Mouse (Mus musculus) neural tube, embryonic 12.5 days (tissue): ENCODE measurements at regions not wholly inside any gene's neighbourhood (a gene's known extent, or its start where the extent isn't known, plus 50 kb on each side); places are given as distances from the start of the nearest gene placed in this dataset.
"Not testable (repeated sequence)": the region's sequence is repeated elsewhere in the genome, so short reads cannot be mapped to it uniquely, and the experiment has no call there.

ENCODE experiments used
- ATAC-seq: fragments of 200-750 bp; cut with Nextera tagmentation; 2 replicates; pipeline ENCODE4 v1.8.0; 2017; ENCODE audit warnings: low read depth, mild to moderate bottlenecking, moderate TSS enrichment, moderate library complexity; ENCODE audit not compliant: low FRiP score
- H3K27ac ChIP-seq: fragments of 300-500 bp; sonication (generic); 2 replicates; pipeline ENCODE4 v1.5.1; 2016
- H3K27me3 ChIP-seq: fragments of 300-500 bp; sonication (generic); replicated peaks from 2 replicates; pipeline ENCODE4 v1.6.1; 2016; ENCODE audit warnings: mild to moderate bottlenecking
- H3K36me3 ChIP-seq: fragments of 300-500 bp; sonication (generic); 2 replicates; pipeline ENCODE4 v1.6.1; 2016; ENCODE audit warnings: mild to moderate bottlenecking
- H3K4me1 ChIP-seq: fragments of 300-500 bp; sonication (generic); 2 replicates; pipeline ENCODE4 v1.6.1; 2016
- H3K4me2 ChIP-seq: fragments of 300-500 bp; sonication (generic); replicated peaks from 2 replicates; pipeline ENCODE4 v1.6.1; 2016; ENCODE audit warnings: mild to moderate bottlenecking
- H3K4me3 ChIP-seq: fragments of 300-500 bp; sonication (generic); 2 replicates; pipeline ENCODE4 v1.5.1; 2016
- H3K9ac ChIP-seq: fragments of 300-500 bp; sonication (generic); 2 replicates; pipeline ENCODE4 v1.6.1; 2016; ENCODE audit warnings: mild to moderate bottlenecking
- H3K9me3 ChIP-seq: fragments of 300-500 bp; sonication (generic); 2 replicates; pipeline ENCODE4 v1.6.1; 2016; ENCODE audit warnings: mild to moderate bottlenecking
- WGBS: fragments of 180-500 bp; shearing (Covaris S2); methylation state at CpG from one replicate; pipeline ENCODE4 v1.1.7; 2016; 5-methylcytosine and 5-hydroxymethylcytosine counted together

GRCm38 (mm10) chr12:8435651-8436348, 64.0 kb downstream of the Rhob start:
- not testable (repeated sequence) for H3K4me2 ChIP-seq, H3K9me3 ChIP-seq, H3K4me3 ChIP-seq, H3K27ac ChIP-seq, H3K27me3 ChIP-seq, H3K9ac ChIP-seq, H3K36me3 ChIP-seq, ATAC-seq
- 90% methylated on average over 3 of the region's 3 CpGs for WGBS
- H3K4me1 ChIP-seq: peaks cover 11% of the 10 kb centered on the region; the same call in 1 of the 2 replicates

- H3K36me3 ChIP-seq: no peaks in the 10 kb centered on the region
- no peak overlapping the region for H3K4me2 ChIP-seq
- H3K27me3 ChIP-seq: no peaks in the 10 kb centered on the region
- H3K27ac ChIP-seq: no peak overlapping the region
- ATAC-seq: no peak
- no peak overlapping the region for H3K4me3 ChIP-seq
- no peaks in the 10 kb centered on the region for H3K9me3 ChIP-seq
- 86% methylated on average over 5 of the region's 5 CpGs for WGBS
- no peak overlapping the region for H3K9ac ChIP-seq
- H3K4me1 ChIP-seq: peaks cover 11% of the 10 kb centered on the region; the same call in 1 of the 2 replicates
Observed at GRCm38 (mm10) chr12:8428228-8428990, 71.4 kb downstream of the Rhob start.

DNA sequence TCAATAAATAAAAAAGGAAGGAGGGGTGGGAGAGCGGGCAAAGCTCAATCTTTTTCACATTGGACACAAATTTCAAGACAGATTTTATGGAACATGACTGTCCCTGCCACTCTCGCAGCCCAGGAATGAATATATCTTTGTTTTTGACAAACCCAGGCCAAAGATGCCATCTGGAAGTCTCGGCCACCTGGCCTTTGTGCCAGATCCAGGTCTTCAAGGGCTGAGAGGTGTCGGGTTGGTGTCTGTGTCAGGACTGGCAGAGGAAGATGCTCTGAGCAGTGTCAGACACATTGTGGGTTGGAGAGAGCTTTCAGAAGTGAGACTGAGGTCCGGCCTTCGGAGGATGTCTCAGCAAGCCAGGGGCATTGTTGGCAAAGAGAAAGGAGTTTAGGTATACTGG, 75.3 kb downstream of the Rhob start:
- no peak for ATAC-seq
- H3K9me3 ChIP-seq: no peaks in the 10 kb centered on the region
- 92% methylated on average over 6 of the region's 6 CpGs for WGBS
- H3K4me1 ChIP-seq: no peaks in the 10 kb centered on the region
- H3K4me2 ChIP-seq: no peak overlapping the region
- no peak overlapping the region for H3K4me3 ChIP-seq
- no peaks in the 10 kb centered on the region for H3K27me3 ChIP-seq
- no peak overlapping the region for H3K9ac ChIP-seq
- H3K36me3 ChIP-seq: no peaks in the 10 kb centered on the region
- no peak overlapping the region for H3K27ac ChIP-seq

DNA sequence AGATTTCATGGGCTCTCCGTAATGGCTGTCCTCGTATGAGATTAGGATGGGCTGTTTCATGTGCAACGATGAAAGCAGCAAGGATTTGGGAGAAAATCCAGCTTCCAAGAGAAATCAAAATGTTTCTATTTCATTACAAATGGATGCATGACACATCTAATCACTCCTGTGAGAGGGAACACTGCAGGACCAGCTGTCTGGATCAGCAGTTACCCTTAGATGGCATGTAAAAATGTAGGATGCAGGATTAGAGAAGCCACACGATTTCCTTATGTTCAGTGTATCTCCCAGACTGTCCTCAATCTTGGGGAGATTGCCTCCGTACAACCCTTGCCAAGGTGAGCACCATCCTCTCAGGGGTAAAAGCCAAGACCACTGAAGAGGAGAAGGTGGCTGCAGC, 77.1 kb downstream of the Rhob start:
- no peak overlapping the region for H3K4me2 ChIP-seq
- H3K4me1 ChIP-seq: no peaks in the 10 kb centered on the region
- H3K9ac ChIP-seq: no peak overlapping the region
- no peak for ATAC-seq
- no peaks in the 10 kb centered on the region for H3K27me3 ChIP-seq
- H3K4me3 ChIP-seq: no peak overlapping the region
- whole genome bisulfite sequencing: 68% methylated on average over 5 of the region's 5 CpGs
- no peaks in the 10 kb centered on the region for H3K9me3 ChIP-seq
- H3K36me3 ChIP-seq: no peaks in the 10 kb centered on the region
- no peak overlapping the region for H3K27ac ChIP-seq

DNA sequence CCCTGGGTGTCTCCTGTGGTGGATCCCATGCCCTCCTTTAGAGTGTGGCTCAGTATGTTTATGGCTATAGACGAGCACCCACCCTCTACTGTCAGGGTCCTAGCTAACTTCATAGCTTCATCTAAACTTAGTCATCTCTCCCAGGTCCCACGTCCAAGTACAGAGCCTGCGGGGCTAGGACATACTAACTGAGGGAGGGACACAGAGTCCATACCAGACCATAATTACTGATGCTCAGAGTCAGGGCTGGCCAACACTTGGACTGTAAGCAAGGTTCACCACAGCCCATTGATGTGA, 78.6 kb downstream of the Rhob start:
- Histone ChIP-seq H3K27me3 (no peaks in the 10 kb centered on the region), H3K9me3 (no peaks in the 10 kb centered on the region), H3K4me1 (no peaks in the 10 kb centered on the region), H3K9ac (no peak overlapping the region), H3K27ac (no peak overlapping the region), H3K4me3 (no peak overlapping the region), H3K36me3 (no peaks in the 10 kb centered on the region), H3K4me2 (no peak overlapping the region)
- ATAC-seq: no peak
- WGBS: 89% methylated on average over 3 of the region's 3 CpGs

DNA sequence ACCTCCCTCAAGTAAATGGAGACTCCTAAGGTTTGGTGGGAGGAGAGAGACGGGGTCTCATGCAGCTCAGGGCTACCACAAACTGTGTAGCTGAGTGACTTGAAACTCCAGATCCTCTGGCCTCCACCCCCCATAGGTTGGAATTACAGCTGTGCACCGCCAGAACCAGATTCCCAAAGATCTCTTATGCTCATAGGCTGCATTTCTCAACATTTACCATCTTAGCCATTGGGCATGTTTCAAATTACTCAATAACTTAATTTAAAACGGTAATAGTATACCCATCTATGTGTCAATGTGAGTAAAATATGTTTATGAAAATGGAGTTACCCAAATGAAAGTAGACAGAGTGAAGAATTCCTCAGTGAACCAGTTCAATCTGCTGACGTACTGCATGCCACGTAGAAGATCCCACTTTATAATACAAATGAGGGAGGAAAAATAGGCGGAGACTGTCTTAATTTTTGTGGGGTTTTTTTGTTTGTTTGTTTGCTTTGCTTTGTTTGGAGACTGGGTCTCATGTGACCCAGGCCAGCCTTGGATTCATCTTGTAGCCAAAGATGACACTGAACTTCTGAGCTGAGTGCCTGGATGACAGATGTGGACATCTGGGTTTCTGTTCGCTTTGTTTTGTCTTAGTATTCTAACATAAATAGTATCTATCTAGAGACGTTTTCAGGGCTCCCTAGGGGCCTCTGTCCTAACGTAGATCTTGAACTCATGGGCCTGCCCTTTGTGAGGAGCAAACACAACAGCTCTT, 79.1 kb downstream of the Rhob start:
- H3K27me3 ChIP-seq: no peaks in the 10 kb centered on the region
- ATAC-seq: no peak
- no peak overlapping the region for H3K9ac ChIP-seq
- no peak overlapping the region for H3K4me2 ChIP-seq
- no peaks in the 10 kb centered on the region for H3K36me3 ChIP-seq
- no peak overlapping the region for H3K27ac ChIP-seq
- no peaks in the 10 kb centered on the region for H3K4me1 ChIP-seq
- no peak overlapping the region for H3K4me3 ChIP-seq
- no peaks in the 10 kb centered on the region for H3K9me3 ChIP-seq
- whole genome bisulfite sequencing: 77% methylated on average over 9 of the region's 9 CpGs

GRCm38 (mm10) chr12:8418890-8419289, 80.9 kb downstream of the Rhob start:
- no peak for ATAC-seq
- no peaks in the 10 kb centered on the region for H3K36me3 ChIP-seq
- no peaks in the 10 kb centered on the region for H3K27me3 ChIP-seq
- WGBS: 83% methylated on average over 5 of the region's 5 CpGs
- no peak overlapping the region for H3K4me3 ChIP-seq
- no peak overlapping the region for H3K4me2 ChIP-seq
- no peak overlapping the region for H3K9ac ChIP-seq
- H3K9me3 ChIP-seq: no peaks in the 10 kb centered on the region
- H3K27ac ChIP-seq: no peak overlapping the region
- H3K4me1 ChIP-seq: no peaks in the 10 kb centered on the region

- Histone ChIP-seq H3K4me2 (no peak overlapping the region), H3K27ac (no peak overlapping the region), H3K27me3 (no peaks in the 10 kb centered on the region), H3K4me3 (no peak overlapping the region), H3K4me1 (no peaks in the 10 kb centered on the region), H3K36me3 (no peaks in the 10 kb centered on the region), H3K9me3 (no peaks in the 10 kb centered on the region), H3K9ac (no peak overlapping the region)
- WGBS: 59% methylated on average over 8 of the region's 8 CpGs
- ATAC-seq: no peak
Observed at GRCm38 (mm10) chr12:8417127-8417790, 82.5 kb downstream of the Rhob start.

- Histone ChIP-seq H3K27me3 (no peaks in the 10 kb centered on the region), H3K9me3 (no peaks in the 10 kb centered on the region), H3K27ac (no peak overlapping the region), H3K36me3 (no peaks in the 10 kb centered on the region), H3K9ac (no peak overlapping the region), H3K4me3 (no peak overlapping the region), H3K4me1 (0 out of 2 replicates have a peak, but pooled peaks cover 3% of the 10 kb centered on the region), H3K4me2 (no peak overlapping the region)
- WGBS: 95% methylated on average over 2 of the region's 2 CpGs
- ATAC-seq: no peak
Observed at GRCm38 (mm10) chr12:8412125-8412524, 87.7 kb downstream of the Rhob start.

DNA sequence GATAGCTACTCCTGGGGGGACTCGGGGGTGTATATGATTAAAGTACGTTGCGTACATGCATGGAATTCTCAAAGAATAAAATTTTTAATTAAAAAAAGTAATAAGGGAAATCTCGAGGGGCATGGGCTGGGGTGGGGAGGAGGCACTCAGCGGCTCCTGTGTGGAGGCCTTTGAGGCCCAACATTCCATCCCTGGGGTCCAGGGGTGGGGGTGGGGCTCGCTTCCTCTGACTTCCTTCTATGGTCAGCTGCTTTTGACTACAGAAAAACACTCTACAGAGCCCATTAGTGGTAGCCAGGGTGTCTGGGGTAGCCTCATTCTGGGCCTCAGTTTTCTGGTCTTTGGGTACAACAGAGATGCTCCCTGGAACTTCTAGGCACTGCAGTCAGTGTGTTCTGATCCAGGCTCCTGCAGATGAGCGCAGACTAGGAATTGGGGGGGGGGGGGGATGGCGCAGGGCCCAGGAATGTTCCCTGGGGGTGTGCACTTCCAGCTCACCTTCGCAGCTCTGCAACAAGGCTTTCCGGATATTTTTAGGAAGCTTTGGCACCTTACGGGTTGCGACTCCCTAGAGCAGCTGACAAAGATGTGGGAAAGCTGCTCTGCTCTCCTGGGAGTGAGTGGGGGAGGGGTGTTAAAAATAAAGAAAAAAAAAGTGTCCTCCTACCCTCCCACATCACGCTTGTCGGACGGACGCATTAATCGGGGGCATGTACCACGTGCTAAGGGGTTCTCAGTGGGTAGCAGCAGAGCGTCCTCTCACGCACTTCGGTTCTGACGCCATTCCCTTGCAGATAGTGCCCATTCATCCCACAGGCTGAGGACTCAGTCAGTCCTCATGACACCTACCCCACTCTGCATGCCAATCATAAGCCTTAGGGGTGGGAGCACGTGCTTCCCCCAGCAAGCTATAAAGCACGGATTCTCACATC, 89.1 kb downstream of the Rhob start:
- Histone ChIP-seq H3K36me3 (no peaks in the 10 kb centered on the region), H3K9me3 (no peaks in the 10 kb centered on the region), H3K27me3 (no peaks in the 10 kb centered on the region), H3K4me3 (no peak overlapping the region), H3K9ac (no peak overlapping the region), H3K27ac (no peak overlapping the region), H3K4me1 (0 out of 2 replicates have a peak, but pooled peaks cover 3% of the 10 kb centered on the region), H3K4me2 (no peak overlapping the region)
- ATAC-seq: no peak
- 63% methylated on average over 24 of the region's 24 CpGs for WGBS

DNA sequence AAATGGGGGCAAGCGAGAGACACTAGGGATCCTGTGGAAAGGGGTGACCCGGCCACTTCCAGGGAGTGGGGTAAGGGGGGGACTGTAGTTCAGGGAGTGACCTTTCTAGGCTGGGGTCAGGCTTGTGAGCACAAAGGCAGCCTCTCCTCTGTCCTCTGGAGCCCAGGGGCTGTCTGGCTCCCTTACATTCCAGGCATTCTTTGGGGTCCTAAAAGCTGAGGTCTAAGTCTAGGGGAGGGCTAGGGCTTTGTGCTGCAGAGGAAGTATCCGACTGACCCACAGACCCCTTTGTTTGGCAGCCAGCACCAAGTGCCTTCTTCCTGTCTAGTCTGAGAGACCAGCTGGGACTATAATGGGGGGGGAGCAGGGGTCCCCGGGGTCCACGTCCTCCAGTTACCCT, 88.9 kb downstream of the Hs1bp3 start:
- Histone ChIP-seq H3K36me3 (no peaks in the 10 kb centered on the region), H3K4me1 (0 out of 2 replicates have a peak, but pooled peaks cover 3% of the 10 kb centered on the region), H3K9ac (no peak overlapping the region), H3K4me3 (no peak overlapping the region), H3K4me2 (no peak overlapping the region), H3K27ac (no peak overlapping the region), H3K27me3 (no peaks in the 10 kb centered on the region), H3K9me3 (no peaks in the 10 kb centered on the region)
- WGBS: 8% methylated on average over 5 of the region's 5 CpGs
- ATAC-seq: 0 out of 2 replicates have a peak, but pooled peaks have one; percentile 37
